Mouse (Mus musculus) embryonic fibroblast, embryonic 13.5 days (primary cell): ENCODE measurements around the gene Ccl25. TPM values are rescaled to one million over a fixed set of nuclear protein-coding genes. Genes with fewer than 3 reads are reported as not detected.
"Not testable (repeated sequence)": the region's sequence is repeated elsewhere in the genome, so short reads cannot be mapped to it uniquely, and the experiment has no call there.

Source experiments
- H3K27ac ChIP-seq: 2 replicates; pipeline ENCODE4 v1.5.1; 2012; ENCODE audit warnings: low read length, control low read depth, inconsistent platforms; ENCODE audit not compliant: insufficient read depth
- H3K4me1 ChIP-seq: 2 replicates; pipeline ENCODE4 v1.6.1; 2011; ENCODE audit warnings: low read length; ENCODE audit not compliant: control insufficient read depth, insufficient read depth
- H3K4me3 ChIP-seq: 2 replicates; pipeline ENCODE4 v1.5.1; 2011; ENCODE audit warnings: mild to moderate bottlenecking, control low read depth, low read length; ENCODE audit not compliant: insufficient read depth
- CTCF ChIP-seq: IDR thresholded peaks from 2 replicates; pipeline ENCODE4 v1.5.1; 2011; ENCODE audit warnings: mild to moderate bottlenecking, control low read depth, low read length, moderate library complexity, borderline replicate concordance; ENCODE audit not compliant: insufficient read depth
- POLR2A ChIP-seq: IDR thresholded peaks from 2 replicates; pipeline ENCODE4 v1.6.1; 2011; ENCODE audit warnings: low read depth, mild to moderate bottlenecking, control low read depth, low read length, moderate library complexity
- polyA plus RNA-seq: library from polyadenylated mRNA; stranded (reverse); fragments of >200 nt; gene quantifications from 2 replicates; pipeline ENCODE4 v1.2.4, GENCODE M21; 2011; ENCODE audit warnings: low read depth; ENCODE audit not compliant: missing spikeins, insufficient read length

The Ccl25 gene
- polyA plus RNA-seq, 1 experiment = 13.9 TPM

- TF ChIP-seq POLR2A (no peak), CTCF (no peak)
- Histone ChIP-seq H3K4me3 (no peak overlapping the region), H3K4me1 (no peaks in the 10 kb centered on the region)
Measured at GRCm38 (mm10) chr8:4360922-4361321, 35.9 kb downstream of the Ccl25 start.

GRCm38 (mm10) chr8:4366189-4366588, 41.2 kb downstream of the Ccl25 start:
- no peak overlapping the region for H3K4me3 ChIP-seq
- H3K4me1 ChIP-seq = no peaks in the 10 kb centered on the region
- no peak overlapping the region for H3K27ac ChIP-seq
- TF ChIP-seq CTCF (no peak), POLR2A (no peak)

More at GRCm38 (mm10) chr8:4360922-4361321, 35.9 kb downstream of the Ccl25 start:
- H3K27ac ChIP-seq = no peak overlapping the region

- Histone ChIP-seq H3K4me3 (no peak overlapping the region), H3K27ac (no peak overlapping the region), H3K4me1 (no peaks in the 10 kb centered on the region)
- TF ChIP-seq CTCF (no peak), POLR2A (no peak)
Measured at GRCm38 (mm10) chr8:4367808-4368207, 42.8 kb downstream of the Ccl25 start.

GRCm38 (mm10) chr8:4368470-4368869, 43.5 kb downstream of the Ccl25 start:
- Histone ChIP-seq H3K4me1 (no peaks in the 10 kb centered on the region), H3K27ac (no peak overlapping the region), H3K4me3 (no peak overlapping the region)
- TF ChIP-seq CTCF (no peak), POLR2A (no peak)

GRCm38 (mm10) chr8:4370078-4370477, 45.1 kb downstream of the Ccl25 start:
- Histone ChIP-seq H3K4me3 (no peak overlapping the region), H3K4me1 (no peaks in the 10 kb centered on the region), H3K27ac (no peak overlapping the region)
- TF ChIP-seq POLR2A = no peak

- Histone ChIP-seq H3K4me1 (no peaks in the 10 kb centered on the region), H3K27ac (no peak overlapping the region), H3K4me3 (no peak overlapping the region)
- no peak for TF ChIP-seq POLR2A
- TF ChIP-seq CTCF = no peak
Measured at GRCm38 (mm10) chr8:4372657-4373056, 47.6 kb downstream of the Ccl25 start.

- Histone ChIP-seq H3K4me3 (no peak overlapping the region), H3K27ac (no peak overlapping the region), H3K4me1 (no peaks in the 10 kb centered on the region)
- TF ChIP-seq POLR2A (no peak), CTCF (no peak)
Measured at GRCm38 (mm10) chr8:4401442-4401841, 76.4 kb downstream of the Ccl25 start.

- no peaks in the 10 kb centered on the region for H3K4me1 ChIP-seq
- H3K4me3 ChIP-seq = peak overlapping the region; percentile 18
- no peak for TF ChIP-seq POLR2A
- TF ChIP-seq CTCF = no peak
- no peak overlapping the region for H3K27ac ChIP-seq
Measured at GRCm38 (mm10) chr8:4403960-4404879, 79.2 kb downstream of the Ccl25 start.

GRCm38 (mm10) chr8:4404880-4405261, 79.9 kb downstream of the Ccl25 start:
- no peak overlapping the region for H3K27ac ChIP-seq
- no peaks in the 10 kb centered on the region for H3K4me1 ChIP-seq
- H3K4me3 ChIP-seq = peak overlapping the region; percentile 18
- TF ChIP-seq POLR2A (no peak), CTCF (no peak)

- not testable (repeated sequence) for H3K4me1 ChIP-seq, H3K4me3 ChIP-seq, H3K27ac ChIP-seq
Measured at GRCm38 (mm10) chr8:4408425-4408824, 83.4 kb downstream of the Ccl25 start.

Other genes starting within 250 kb of the Ccl25 start
- not detected in 2 replicates for gene Cd209f, start 219.4 kb upstream of the Ccl25 start, polyA plus RNA-seq
- not detected in 2 replicates for gene Cd209g, start 191.1 kb upstream of the Ccl25 start, polyA plus RNA-seq
- gene Evi5l, start 158.6 kb upstream of the Ccl25 start, polyA plus RNA-seq = 15.4 and 30.3 TPM in 2 replicates
- 0.23 and 0.35 TPM in 2 replicates for gene Prr36, start 107.8 kb upstream of the Ccl25 start, polyA plus RNA-seq
- gene Lrrc8e, start 98.4 kb upstream of the Ccl25 start, polyA plus RNA-seq = 1.7 and 2.2 TPM in 2 replicates
- 37.0 and 42.0 TPM in 2 replicates for gene Map2k7, start 86.5 kb upstream of the Ccl25 start, polyA plus RNA-seq
- 0.40 and 0.60 TPM in 2 replicates for gene Gm49320, start 86.3 kb upstream of the Ccl25 start, polyA plus RNA-seq
- 6.0 and 10.8 TPM in 2 replicates for gene Tgfbr3l, start 77.0 kb upstream of the Ccl25 start, polyA plus RNA-seq
- gene Snapc2, start 72.1 kb upstream of the Ccl25 start, polyA plus RNA-seq = 29.0 and 29.3 TPM in 2 replicates
- 56.7 and 63.9 TPM in 2 replicates for gene Ctxn1, start 65.9 kb upstream of the Ccl25 start, polyA plus RNA-seq
- gene Timm44, start 49.3 kb upstream of the Ccl25 start, polyA plus RNA-seq = 62.9 and 73.5 TPM in 2 replicates
- gene Elavl1, start 203 bp downstream of the Ccl25 start, polyA plus RNA-seq = 81.5 and 86.0 TPM in 2 replicates
- gene Cers4, start 167.8 kb downstream of the Ccl25 start, polyA plus RNA-seq = 21.8 and 22.4 TPM in 2 replicates